Mouse (Mus musculus): ENCODE data around the gene Elk4. TPM values are rescaled to one million over a fixed set of nuclear protein-coding genes. Genes with fewer than 3 reads are reported as not detected.

The Elk4 gene
- polyA plus RNA-seq (2016; fragmentation: Nextera tagmentation; extraction: Ambion mirVana) = 12.5 and 13.3 TPM in 2 replicates

DNA sequence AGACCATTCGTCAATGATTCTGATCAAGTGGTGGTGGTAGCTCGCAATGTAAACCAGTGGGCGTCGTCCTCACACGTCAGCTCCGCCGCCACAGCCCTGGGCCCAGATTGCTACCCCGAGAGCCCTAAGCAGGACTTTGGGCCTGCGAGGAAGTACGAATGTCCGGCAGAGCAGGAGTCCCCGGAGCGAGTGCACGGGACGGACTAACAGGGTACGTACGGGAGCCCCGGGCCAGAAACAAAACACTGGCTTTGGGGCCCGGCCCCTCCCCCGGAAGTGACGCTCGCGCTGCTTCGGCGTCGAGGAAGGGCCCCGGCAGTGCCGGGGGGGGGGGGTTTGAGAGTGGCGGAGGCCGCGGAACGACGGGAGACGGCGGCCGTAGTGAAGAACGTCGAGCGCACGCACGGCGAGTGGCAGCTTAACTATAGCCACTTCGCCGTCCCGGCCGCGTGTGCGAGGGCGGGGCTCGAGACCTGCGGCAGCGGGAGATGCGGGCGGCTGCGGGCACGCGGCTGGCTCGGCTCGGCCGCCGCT lies at the start of gene Elk4:
Gene Elk4 (plus strand): TSS at position 326 of the 534 bp plus-strand sequence.
- H3K9me3 ChIP-seq (replicated peaks) = no peaks in the 10 kb centered on the region
- H3K36me3 ChIP-seq = no peaks in the 10 kb centered on the region
- H3K4me1 ChIP-seq = peaks cover 27% of the 10 kb centered on the region
- WGBS = under 1% methylated on average over 61 of the region's 61 CpGs
- H3K4me3 ChIP-seq = peak within 1 kb of the TSS; percentile 92
- H3K27me3 ChIP-seq (ENCODE audit: low read depth, poor library complexity, severe bottlenecking) = no peaks in the 10 kb centered on the region
- peak within 1 kb of the TSS; percentile 99 for H3K27ac ChIP-seq (replicated peaks)
- peak; percentile 93 for DNase-seq (ENCODE audit: low spot score)

DNA sequence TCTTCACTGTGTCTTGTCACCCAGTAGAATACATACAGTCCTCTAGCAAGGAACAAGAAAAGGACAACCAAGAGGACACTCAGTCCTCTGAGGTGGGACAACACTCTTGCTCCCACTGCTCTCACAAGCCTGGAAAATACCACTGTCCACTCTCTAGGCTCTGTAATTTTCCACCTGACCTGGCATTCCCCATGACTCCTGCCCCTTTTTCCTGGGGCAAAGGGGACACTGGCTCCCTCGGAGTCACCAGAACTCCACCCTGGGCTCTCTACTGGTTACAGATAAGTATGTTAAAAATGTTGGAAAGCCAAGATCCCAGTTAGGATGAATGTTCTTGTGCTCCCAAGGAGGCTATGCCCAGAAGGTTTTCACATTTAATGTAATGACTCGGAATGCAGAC lies 46.4 kb upstream of the Elk4 start:
- DNase-seq (ENCODE audit: low spot score) = no peak
- Histone ChIP-seq H3K36me3 (no peaks in the 10 kb centered on the region), H3K27ac (replicated peaks) (no peak overlapping the region; the same call in 1 of the 2 replicates), H3K4me3 (no peak overlapping the region), H3K27me3 (ENCODE audit: low read depth, poor library complexity, severe bottlenecking) (peaks cover 67% of the 10 kb centered on the region), H3K9me3 (replicated peaks) (no peaks in the 10 kb centered on the region), H3K4me1 (peaks cover 64% of the 10 kb centered on the region)
- 65% methylated on average over 2 of the region's 2 CpGs for WGBS

DNA sequence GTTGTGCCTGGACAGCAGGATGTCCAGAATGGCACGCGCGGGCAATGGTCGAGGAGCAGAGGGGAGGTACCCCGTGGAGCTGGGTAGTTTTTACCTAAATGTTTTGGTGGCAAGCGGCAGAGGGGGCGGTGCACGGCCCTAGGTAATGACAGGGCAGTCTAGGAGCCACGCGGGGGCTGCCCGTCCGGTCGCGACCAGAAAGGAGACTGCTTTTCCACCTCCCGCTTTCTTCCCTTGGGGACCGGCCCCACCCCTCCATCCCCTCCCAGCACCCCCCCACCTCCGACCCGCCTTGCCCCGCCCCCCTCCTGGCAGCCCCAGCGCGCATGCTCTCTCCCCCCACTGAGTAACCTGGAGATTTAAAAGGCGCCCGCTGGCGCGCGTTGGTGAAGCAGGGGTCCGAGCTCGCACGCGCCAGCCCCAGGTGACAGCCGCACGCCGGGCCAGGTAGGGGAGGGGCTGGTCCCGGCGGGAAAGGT lies 44.8 kb upstream of the Elk4 start, which contains the start of gene Slc45a3:
Gene Slc45a3 (plus strand): TSS at position 362 of the 479 bp plus-strand sequence.
- peak within 1 kb of the TSS; percentile 93 for H3K27ac ChIP-seq (replicated peaks)
- under 1% methylated on average over 34 of the region's 35 CpGs for WGBS
- peaks cover 76% of the 10 kb centered on the region for H3K27me3 ChIP-seq (ENCODE audit: low read depth, poor library complexity, severe bottlenecking)
- H3K4me1 ChIP-seq = peaks cover 68% of the 10 kb centered on the region
- H3K9me3 ChIP-seq (replicated peaks) = no peaks in the 10 kb centered on the region
- peak within 1 kb of the TSS; percentile 95 for H3K4me3 ChIP-seq
- DNase-seq (ENCODE audit: low spot score) = peak; percentile 68
- no peaks in the 10 kb centered on the region for H3K36me3 ChIP-seq

DNA sequence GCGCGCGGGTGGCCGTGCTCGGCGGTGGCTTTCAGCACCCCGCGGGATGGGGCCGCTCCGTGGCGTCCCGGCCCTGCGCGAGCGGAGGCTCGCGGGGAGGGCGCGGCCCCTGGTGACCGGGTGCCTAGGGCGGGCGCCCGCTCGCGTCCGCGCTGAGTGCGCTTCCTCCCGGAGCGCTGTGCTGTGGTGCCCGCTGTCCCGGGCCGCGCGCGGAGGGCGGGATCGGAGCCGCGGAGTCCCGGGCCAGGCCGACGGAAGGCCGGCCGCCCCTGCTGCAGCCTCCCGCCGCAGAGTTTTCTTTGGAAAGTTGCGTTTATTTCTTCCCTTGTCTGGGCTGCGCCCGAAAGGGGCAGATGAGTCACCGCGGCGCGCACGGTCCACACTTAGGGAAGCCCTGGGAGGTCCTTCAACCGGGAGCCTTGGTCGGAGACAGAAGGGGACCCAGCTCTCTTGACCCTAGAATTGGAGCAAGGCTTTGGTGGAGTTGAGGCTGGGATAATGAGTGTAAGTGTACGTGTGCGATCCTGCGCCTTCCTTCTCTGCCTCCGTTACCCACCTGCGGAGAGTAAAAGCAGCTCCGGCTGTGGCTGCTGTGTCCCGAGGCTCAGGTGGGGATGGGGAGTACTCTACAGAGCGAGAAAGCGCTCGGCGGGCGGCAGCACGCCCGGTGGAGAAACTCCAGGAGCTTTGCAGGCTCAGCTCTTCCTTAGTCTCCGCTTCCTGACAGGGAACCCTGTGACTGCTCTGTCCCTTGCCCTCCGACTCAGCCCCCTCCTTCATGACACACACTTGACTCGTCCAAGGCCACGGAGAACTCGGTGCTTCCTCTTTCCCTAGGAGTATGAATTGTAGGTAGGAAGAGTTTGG lies 44.1 kb upstream of the Elk4 start:
- H3K36me3 ChIP-seq = no peaks in the 10 kb centered on the region
- H3K4me3 ChIP-seq = peak overlapping the region; percentile 95
- H3K9me3 ChIP-seq (replicated peaks) = no peaks in the 10 kb centered on the region
- peak; percentile 49 for DNase-seq (ENCODE audit: low spot score)
- H3K27ac ChIP-seq (replicated peaks) = peak overlapping the region; percentile 93
- under 1% methylated on average over 76 of the region's 76 CpGs for WGBS
- H3K27me3 ChIP-seq (ENCODE audit: low read depth, poor library complexity, severe bottlenecking) = peaks cover 81% of the 10 kb centered on the region
- H3K4me1 ChIP-seq = peaks cover 71% of the 10 kb centered on the region

DNA sequence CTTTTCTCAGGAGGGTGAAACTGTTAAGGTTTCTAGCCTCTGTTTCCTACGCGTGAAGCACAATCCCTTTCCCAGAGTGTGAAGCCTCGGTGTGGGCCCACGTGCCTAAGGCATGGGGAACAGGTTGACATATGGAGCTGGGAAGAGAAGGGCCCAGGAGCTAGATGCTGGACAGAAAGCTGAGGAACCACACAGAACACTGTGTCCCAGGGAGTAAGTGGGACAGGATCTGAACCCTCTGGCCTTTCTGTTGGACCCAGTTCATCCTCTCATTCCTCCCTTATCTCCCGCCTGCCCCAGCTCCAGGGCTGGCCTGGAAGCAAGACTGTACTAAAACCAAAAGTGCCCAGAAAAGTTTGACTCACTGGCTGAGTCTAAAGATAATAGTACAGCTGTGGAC lies 43.3 kb upstream of the Elk4 start:
- Histone ChIP-seq H3K27me3 (ENCODE audit: low read depth, poor library complexity, severe bottlenecking) (peaks cover 83% of the 10 kb centered on the region), H3K9me3 (replicated peaks) (no peaks in the 10 kb centered on the region), H3K27ac (replicated peaks) (peak overlapping the region; percentile 93), H3K4me1 (peaks cover 79% of the 10 kb centered on the region), H3K36me3 (no peaks in the 10 kb centered on the region), H3K4me3 (peak overlapping the region; percentile 95)
- 15% methylated on average over 5 of the region's 5 CpGs for WGBS
- DNase-seq (ENCODE audit: low spot score) = no peak

DNA sequence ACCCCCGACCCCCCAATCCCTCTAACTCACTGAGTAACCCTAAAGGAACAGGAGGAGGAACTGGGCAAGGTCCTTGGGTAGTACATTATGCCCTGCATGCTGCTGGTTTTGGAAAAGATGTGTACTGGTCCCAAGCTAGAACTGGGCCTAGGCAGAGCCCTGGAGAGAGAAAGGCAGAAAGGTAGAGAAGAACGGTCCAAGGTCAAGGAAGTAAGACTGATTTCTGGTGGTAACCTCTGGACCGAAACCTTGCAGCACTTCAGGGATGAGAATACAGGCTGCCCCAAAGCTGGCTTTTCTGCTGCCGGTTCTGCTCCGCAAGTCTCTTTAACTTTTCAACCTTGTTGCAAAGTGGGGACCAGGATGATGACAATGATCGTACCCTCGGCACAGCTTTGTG lies 42.8 kb upstream of the Elk4 start:
- Histone ChIP-seq H3K4me1 (peaks cover 83% of the 10 kb centered on the region), H3K27me3 (ENCODE audit: low read depth, poor library complexity, severe bottlenecking) (peaks cover 84% of the 10 kb centered on the region), H3K4me3 (peak overlapping the region; percentile 95), H3K27ac (replicated peaks) (peak overlapping the region; percentile 93), H3K36me3 (no peaks in the 10 kb centered on the region), H3K9me3 (replicated peaks) (no peaks in the 10 kb centered on the region)
- whole genome bisulfite sequencing = 66% methylated on average over 7 of the region's 7 CpGs
- DNase-seq (ENCODE audit: low spot score) = no peak

DNA sequence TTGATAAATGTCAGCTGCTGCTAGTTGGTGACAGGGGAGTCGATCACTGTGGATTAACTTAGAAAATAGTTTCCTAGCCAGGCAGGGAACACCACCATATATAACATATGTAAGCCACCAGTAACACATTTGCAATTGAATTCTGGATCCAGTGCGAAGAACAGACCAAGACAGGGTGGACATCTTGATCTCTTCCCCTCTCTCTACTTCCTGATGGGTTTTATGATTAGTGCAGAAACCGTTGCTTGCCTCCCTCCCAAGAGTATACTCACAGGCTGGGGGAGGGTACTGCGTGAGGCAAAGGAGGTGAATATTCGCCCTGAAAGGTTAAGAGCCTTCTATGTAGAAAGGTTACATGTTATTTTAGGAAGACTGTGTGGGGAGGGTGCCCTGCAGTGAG lies 41.6 kb upstream of the Elk4 start:
- 49% methylated on average over 5 of the region's 5 CpGs for WGBS
- H3K27me3 ChIP-seq (ENCODE audit: low read depth, poor library complexity, severe bottlenecking) = peaks cover 72% of the 10 kb centered on the region
- no peak for DNase-seq (ENCODE audit: low spot score)
- H3K36me3 ChIP-seq = no peaks in the 10 kb centered on the region
- H3K9me3 ChIP-seq (replicated peaks) = no peaks in the 10 kb centered on the region
- peak overlapping the region; percentile 95 for H3K27ac ChIP-seq (replicated peaks)
- peaks cover 95% of the 10 kb centered on the region for H3K4me1 ChIP-seq
- H3K4me3 ChIP-seq = peak overlapping the region; percentile 95

DNA sequence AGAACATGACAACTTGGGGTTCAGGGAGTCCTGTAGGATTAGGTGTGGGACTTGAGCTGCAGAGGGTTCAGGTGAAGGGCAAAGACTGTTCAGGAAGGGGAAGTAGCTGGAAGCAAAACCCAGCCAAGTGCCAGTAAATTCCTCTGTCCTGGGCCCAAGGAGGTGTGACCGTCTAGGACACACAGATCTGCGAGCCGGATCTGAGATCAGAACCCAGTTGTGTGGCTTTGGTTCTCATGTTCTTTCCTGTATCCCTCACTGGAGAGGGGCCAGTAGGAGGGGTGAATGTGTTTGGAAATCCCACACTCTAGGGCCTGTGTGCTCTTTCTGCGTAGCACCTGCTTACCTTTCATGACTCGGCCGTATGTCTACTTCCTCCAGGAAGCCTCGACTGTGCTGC lies 40.1 kb upstream of the Elk4 start:
- Histone ChIP-seq H3K27me3 (ENCODE audit: low read depth, poor library complexity, severe bottlenecking) (peaks cover 56% of the 10 kb centered on the region), H3K27ac (replicated peaks) (peak overlapping the region; percentile 95), H3K36me3 (no peaks in the 10 kb centered on the region), H3K4me3 (peak overlapping the region; percentile 95; the same call in 1 of the 2 replicates), H3K9me3 (replicated peaks) (no peaks in the 10 kb centered on the region), H3K4me1 (peaks cover 100% of the 10 kb centered on the region)
- DNase-seq (ENCODE audit: low spot score) = no peak
- 79% methylated on average over 7 of the region's 7 CpGs for WGBS

DNA sequence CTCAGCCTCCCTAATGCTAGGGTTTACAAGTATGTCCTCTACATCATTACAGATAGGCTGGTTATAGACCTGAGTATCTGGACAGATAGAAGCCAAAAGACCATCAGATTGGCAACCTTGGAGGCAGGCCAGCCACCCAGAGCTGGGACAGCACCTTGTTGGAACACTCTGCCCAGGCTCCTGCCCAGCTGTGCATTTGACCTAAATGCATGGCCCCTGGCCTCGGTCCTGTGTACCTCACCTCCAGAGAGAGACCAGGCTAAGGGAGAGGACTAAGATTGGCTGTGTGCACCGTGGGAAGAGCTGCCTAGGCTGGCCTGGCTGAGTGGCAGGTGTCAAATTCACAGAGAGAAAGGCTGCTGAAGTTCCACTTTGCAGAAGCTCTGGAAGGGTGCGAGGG lies 38.9 kb upstream of the Elk4 start:
- no peaks in the 10 kb centered on the region for H3K9me3 ChIP-seq (replicated peaks)
- H3K27ac ChIP-seq (replicated peaks) = peak overlapping the region; percentile 95
- H3K4me3 ChIP-seq = peak overlapping the region; percentile 0; the same call in 1 of the 2 replicates
- no peaks in the 10 kb centered on the region for H3K36me3 ChIP-seq
- peaks cover 44% of the 10 kb centered on the region for H3K27me3 ChIP-seq (ENCODE audit: low read depth, poor library complexity, severe bottlenecking)
- 25% methylated on average over 3 of the region's 3 CpGs for WGBS
- DNase-seq (ENCODE audit: low spot score) = no peak
- peaks cover 100% of the 10 kb centered on the region for H3K4me1 ChIP-seq

DNA sequence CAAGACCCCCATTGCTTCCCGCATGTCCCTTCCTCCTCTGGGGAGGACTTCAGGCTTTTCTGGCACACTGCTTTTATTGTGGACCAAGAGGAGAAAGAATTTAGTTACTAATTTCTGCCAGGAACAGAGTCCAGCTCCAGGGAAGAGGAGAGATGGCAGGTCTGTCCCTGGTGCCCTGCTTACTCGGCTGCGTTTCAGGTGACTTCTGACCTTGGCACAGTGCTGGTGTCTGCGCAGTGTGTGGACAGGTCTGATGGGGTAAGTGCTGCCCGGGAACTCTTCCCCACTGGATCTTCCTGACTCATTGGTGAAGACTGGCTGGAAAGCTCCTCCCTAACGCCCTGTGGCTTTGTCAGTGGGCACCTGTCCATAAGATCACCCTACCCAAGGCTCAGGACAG lies 38.4 kb upstream of the Elk4 start:
- peak overlapping the region; percentile 0; the same call in 1 of the 2 replicates for H3K4me3 ChIP-seq
- H3K27me3 ChIP-seq (ENCODE audit: low read depth, poor library complexity, severe bottlenecking) = peaks cover 40% of the 10 kb centered on the region
- no peak for DNase-seq (ENCODE audit: low spot score)
- H3K9me3 ChIP-seq (replicated peaks) = no peaks in the 10 kb centered on the region
- 73% methylated on average over 6 of the region's 6 CpGs for WGBS
- H3K27ac ChIP-seq (replicated peaks) = peak overlapping the region; percentile 95
- no peaks in the 10 kb centered on the region for H3K36me3 ChIP-seq
- peaks cover 100% of the 10 kb centered on the region for H3K4me1 ChIP-seq

DNA sequence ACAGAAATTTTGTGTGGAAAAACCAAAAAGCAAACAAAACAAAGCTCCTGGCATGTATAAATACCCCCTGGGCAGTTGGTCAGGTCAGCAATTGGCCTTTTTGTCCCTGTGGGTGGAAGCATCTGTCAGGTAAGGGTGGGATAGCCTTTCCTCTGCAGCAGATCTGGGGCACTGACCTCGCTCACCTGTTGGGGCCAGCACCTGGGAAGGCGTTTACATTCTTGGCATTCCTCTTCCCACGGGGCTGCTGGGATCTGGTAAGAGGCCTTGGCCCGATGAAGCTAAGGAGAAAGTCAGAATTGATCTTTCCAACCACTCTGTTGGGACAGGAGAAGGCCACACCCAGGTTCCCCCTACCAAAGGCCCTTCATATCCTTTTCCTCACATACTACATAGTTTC lies 37.6 kb upstream of the Elk4 start:
- H3K36me3 ChIP-seq = no peaks in the 10 kb centered on the region
- peak overlapping the region; percentile 95 for H3K27ac ChIP-seq (replicated peaks)
- no peak for DNase-seq (ENCODE audit: low spot score)
- 46% methylated on average over 4 of the region's 4 CpGs for WGBS
- no peaks in the 10 kb centered on the region for H3K9me3 ChIP-seq (replicated peaks)
- H3K27me3 ChIP-seq (ENCODE audit: low read depth, poor library complexity, severe bottlenecking) = peaks cover 31% of the 10 kb centered on the region
- no peak overlapping the region for H3K4me3 ChIP-seq
- peaks cover 100% of the 10 kb centered on the region for H3K4me1 ChIP-seq

DNA sequence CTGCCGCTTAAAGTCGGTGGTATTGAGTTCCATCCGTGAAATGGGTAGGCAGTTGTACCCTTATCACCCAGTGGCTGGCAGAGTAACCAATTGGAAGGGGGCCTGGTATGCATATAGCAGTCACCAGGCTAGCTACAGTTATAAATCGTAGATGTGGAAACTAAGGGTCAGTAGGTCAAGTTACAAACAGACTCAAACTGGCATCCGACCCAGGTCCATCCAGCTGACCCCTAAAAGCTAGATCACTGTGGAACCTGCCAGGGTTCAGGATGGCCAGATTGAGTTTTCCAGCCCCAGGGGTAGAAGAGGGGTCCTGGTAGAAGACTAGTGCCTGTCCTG lies 37.1 kb upstream of the Elk4 start:
- no peak for DNase-seq (ENCODE audit: low spot score)
- no peaks in the 10 kb centered on the region for H3K9me3 ChIP-seq (replicated peaks)
- H3K4me3 ChIP-seq = peak overlapping the region; percentile 45
- H3K27ac ChIP-seq (replicated peaks) = peak overlapping the region; percentile 95
- H3K36me3 ChIP-seq = no peaks in the 10 kb centered on the region
- peaks cover 28% of the 10 kb centered on the region for H3K27me3 ChIP-seq (ENCODE audit: low read depth, poor library complexity, severe bottlenecking)
- WGBS = 30% methylated on average over 5 of the region's 5 CpGs
- peaks cover 100% of the 10 kb centered on the region for H3K4me1 ChIP-seq
